Mouse (Mus musculus) heart, embryonic 13.5 days (tissue): ENCODE measurements around the gene Ube2ql1. TPM values are rescaled to one million over a fixed set of nuclear protein-coding genes. Genes with fewer than 3 reads are reported as not detected.

Experiments
- ATAC-seq: fragments of 200-750 bp; cut with Nextera tagmentation; 2 replicates; pipeline ENCODE4 v1.8.0; 2017; ENCODE audit warnings: moderate TSS enrichment; ENCODE audit not compliant: insufficient number of reproducible peaks, low FRiP score, low TSS enrichment; ENCODE audit errors: extremely low read depth
- H3K27ac ChIP-seq: fragments of 300-500 bp; sonication (generic); replicated peaks from 2 replicates; pipeline ENCODE4 v1.5.1; 2015; ENCODE audit warnings: moderate library complexity, mild to moderate bottlenecking, inconsistent platforms
- H3K27me3 ChIP-seq: fragments of 300-500 bp; sonication (generic); replicated peaks from 2 replicates; pipeline ENCODE4 v1.6.1; 2015; ENCODE audit warnings: mild to moderate bottlenecking, inconsistent platforms
- H3K36me3 ChIP-seq: fragments of 300-500 bp; sonication (generic); 2 replicates; pipeline ENCODE4 v1.6.1; 2015; ENCODE audit warnings: mild to moderate bottlenecking, inconsistent platforms
- H3K4me1 ChIP-seq: fragments of 300-500 bp; sonication (generic); 2 replicates; pipeline ENCODE4 v1.6.1; 2015; ENCODE audit warnings: inconsistent platforms
- H3K4me2 ChIP-seq: fragments of 300-500 bp; sonication (generic); 2 replicates; pipeline ENCODE4 v1.6.1; 2015; ENCODE audit warnings: inconsistent platforms, mild to moderate bottlenecking, moderate library complexity
- H3K4me3 ChIP-seq: fragments of 300-500 bp; sonication (generic); 2 replicates; pipeline ENCODE4 v1.5.1; 2015; ENCODE audit warnings: moderate library complexity, mild to moderate bottlenecking, inconsistent platforms
- H3K9ac ChIP-seq: fragments of 300-500 bp; sonication (generic); 2 replicates; pipeline ENCODE4 v1.6.1; 2015; ENCODE audit warnings: inconsistent platforms, mild to moderate bottlenecking, moderate library complexity
- H3K9me3 ChIP-seq: fragments of 300-500 bp; sonication (generic); 2 replicates; pipeline ENCODE4 v1.6.1; 2016; ENCODE audit warnings: inconsistent platforms
- WGBS: fragments of 180-500 bp; shearing (Covaris S2); methylation state at CpG from one replicate; pipeline ENCODE4 v1.1.7; 2015; ENCODE audit warnings: mixed read lengths; 5-methylcytosine and 5-hydroxymethylcytosine counted together
- polyA plus RNA-seq: library from polyadenylated mRNA; unstranded; fragments of >200 nt; fragmentation: Nextera tagmentation; extraction: Ambion mirVana; gene quantifications from 2 replicates; pipeline ENCODE4 v1.2.1, GENCODE M21; 2015

Ube2ql1 gene
- polyA plus RNA-seq = 0.60 and 0.62 TPM in 2 replicates

DNA sequence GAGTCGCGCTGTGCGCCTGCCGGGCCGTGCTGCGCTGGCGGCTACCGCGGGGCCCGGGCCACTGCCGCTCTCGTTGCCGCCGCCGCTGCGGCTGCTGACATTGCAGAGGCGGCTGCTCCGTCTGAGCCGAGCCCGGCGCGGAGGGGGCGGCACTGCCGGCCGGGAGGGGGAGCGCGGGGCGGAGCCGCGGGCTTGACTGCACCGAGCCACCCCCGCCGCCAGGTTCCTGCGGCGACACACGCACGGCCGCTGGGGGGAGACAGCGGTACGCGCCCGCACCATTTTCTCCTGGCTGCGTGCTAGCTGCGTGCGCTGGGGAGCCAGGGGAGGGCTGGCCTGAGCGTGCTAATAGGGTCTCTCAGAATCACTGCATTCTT, at the start of gene Ube2ql1:
Ube2ql1 (minus strand) TSS at position 131 of the 377 bp plus-strand sequence.
- Histone ChIP-seq H3K27ac (no peak within 1 kb of the TSS), H3K36me3 (no peaks in the 10 kb centered on the region), H3K4me3 (peak within 1 kb of the TSS; percentile 73), H3K9ac (peak within 1 kb of the TSS; percentile 80), H3K4me2 (peak within 1 kb of the TSS; percentile 99), H3K9me3 (0 out of 2 replicates have a peak, but pooled peaks cover 4% of the 10 kb centered on the region), H3K27me3 (peaks cover 65% of the 10 kb centered on the region), H3K4me1 (peaks cover 23% of the 10 kb centered on the region)
- WGBS = 1% methylated on average over 46 of the region's 46 CpGs
- peak; percentile 81; the same call in 1 of the 2 replicates for ATAC-seq

DNA sequence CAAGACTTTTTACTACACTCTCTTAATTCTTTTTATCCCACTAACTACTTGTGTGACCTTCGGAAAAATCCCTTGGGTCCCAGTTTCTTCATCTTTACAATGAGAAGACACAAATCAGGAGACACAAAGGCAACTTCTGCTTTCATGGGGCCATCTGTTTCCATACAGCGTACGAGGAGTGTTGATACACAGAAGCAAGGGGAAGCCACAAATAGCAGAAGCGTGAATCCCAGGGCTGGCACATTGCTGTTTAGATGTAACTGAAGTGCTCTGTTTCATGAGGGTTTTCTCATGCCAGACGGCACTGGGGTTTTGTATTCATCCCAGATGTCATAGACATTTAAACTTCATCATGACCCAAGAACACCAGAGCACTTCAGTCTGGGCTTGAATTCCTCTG, 49.0 kb upstream of the Ube2ql1 start:
- no peak overlapping the region for H3K9ac ChIP-seq
- H3K4me1 ChIP-seq = no peaks in the 10 kb centered on the region
- H3K4me3 ChIP-seq = no peak overlapping the region
- WGBS = 74% methylated on average over 5 of the region's 5 CpGs
- H3K9me3 ChIP-seq = no peaks in the 10 kb centered on the region
- no peak for ATAC-seq
- no peaks in the 10 kb centered on the region for H3K36me3 ChIP-seq
- H3K4me2 ChIP-seq = no peak overlapping the region
- H3K27me3 ChIP-seq = no peaks in the 10 kb centered on the region
- no peak overlapping the region for H3K27ac ChIP-seq

DNA sequence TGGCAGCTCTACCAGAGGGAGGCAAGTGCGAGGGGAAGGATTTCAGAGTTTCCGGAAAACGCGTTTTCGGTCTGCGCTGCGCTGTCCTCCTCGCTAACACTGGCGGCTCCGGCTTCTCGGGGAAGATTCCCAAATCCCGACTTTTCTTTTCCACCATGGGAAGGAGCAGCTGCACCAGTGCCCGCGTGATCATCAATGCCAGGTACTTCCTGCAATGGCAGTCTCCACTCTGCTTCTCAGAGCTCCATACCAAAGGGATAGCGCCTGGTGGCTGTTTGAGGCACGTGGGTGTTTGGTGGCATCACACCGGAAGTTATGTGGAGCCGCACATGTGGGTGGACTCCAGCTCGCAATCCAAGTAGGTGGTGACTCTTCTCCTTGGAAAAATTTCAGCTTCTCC, 38.5 kb upstream of the Ube2ql1 start:
- no peak overlapping the region for H3K4me3 ChIP-seq
- no peaks in the 10 kb centered on the region for H3K9me3 ChIP-seq
- no peaks in the 10 kb centered on the region for H3K4me1 ChIP-seq
- H3K27ac ChIP-seq = no peak overlapping the region
- no peak overlapping the region for H3K9ac ChIP-seq
- H3K36me3 ChIP-seq = no peaks in the 10 kb centered on the region
- no peak for ATAC-seq
- no peak overlapping the region for H3K4me2 ChIP-seq
- 81% methylated on average over 19 of the region's 19 CpGs for WGBS
- no peaks in the 10 kb centered on the region; the same call in 1 of the 2 replicates for H3K27me3 ChIP-seq

DNA sequence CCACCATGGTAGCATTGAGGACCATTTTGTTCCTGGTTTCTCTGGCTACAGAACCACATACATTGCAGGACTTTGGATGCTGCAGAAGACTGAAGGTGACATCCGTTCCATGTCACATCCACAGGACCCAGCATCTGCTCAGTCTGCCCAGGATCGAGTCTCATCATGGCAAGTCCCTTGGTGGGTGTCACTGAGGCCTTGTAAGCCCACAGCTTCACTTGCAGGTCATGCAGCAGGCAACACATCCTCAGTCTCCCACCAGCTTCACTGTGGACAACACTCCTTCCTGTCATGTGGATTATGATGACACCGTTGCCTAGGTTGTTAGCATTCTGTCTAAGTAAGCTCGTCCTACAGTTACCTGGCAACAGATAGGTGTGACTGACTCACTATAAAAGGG, 32.7 kb upstream of the Ube2ql1 start:
- Histone ChIP-seq H3K4me2 (no peak overlapping the region), H3K27me3 (no peaks in the 10 kb centered on the region; the same call in 1 of the 2 replicates), H3K4me3 (no peak overlapping the region), H3K9me3 (peaks cover 4% of the 10 kb centered on the region; the same call in 1 of the 2 replicates), H3K27ac (no peak overlapping the region), H3K4me1 (no peaks in the 10 kb centered on the region), H3K36me3 (no peaks in the 10 kb centered on the region), H3K9ac (no peak overlapping the region)
- no peak for ATAC-seq
- WGBS = 75% methylated on average over 4 of the region's 4 CpGs

DNA sequence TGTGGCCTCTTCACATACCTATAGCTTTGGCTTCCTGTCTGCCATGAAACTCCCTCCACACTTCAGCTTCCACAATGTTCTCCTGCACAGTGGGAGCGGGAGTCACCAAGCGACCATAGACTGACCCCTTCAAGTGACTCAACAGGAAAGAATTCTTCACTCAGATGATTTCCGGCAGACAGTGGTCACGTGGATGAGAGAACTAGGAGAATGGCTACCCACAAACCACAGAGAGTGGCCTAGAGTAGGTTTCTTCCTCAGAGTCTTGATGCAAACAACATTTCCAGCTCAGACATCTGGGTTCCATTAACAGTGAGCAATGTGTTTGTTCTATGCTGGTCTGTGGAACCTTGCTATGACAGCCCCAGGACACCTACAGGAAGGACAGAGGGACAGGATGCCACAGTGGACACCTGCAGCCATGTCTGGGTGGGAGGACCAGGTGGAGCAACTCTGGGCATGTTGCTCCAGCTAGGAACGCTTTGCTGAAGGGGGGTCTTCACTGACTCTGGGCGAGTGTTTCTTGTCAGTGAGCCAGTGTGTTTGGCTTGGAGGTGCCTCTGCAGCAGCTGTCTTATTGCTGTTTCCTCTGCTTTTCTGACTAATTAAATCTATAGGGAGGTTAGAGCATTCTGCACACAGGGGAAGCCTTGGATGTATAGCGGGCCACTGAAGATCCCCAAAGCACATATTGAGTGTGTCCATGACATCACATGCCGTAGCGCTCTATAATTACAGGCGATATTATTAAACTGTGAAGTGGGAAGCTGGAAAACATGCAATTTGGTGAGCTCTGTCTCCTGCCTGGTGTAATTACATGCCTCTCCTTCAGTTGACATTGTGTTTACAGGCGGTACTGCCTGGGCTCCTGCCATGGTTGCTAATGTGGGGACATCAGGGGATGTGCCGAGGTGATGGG, 31.1 kb upstream of the Ube2ql1 start:
- Histone ChIP-seq H3K4me3 (no peak overlapping the region), H3K27me3 (no peaks in the 10 kb centered on the region; the same call in 1 of the 2 replicates), H3K27ac (no peak overlapping the region), H3K36me3 (no peaks in the 10 kb centered on the region), H3K4me1 (no peaks in the 10 kb centered on the region), H3K9ac (no peak overlapping the region), H3K9me3 (peaks cover 4% of the 10 kb centered on the region; the same call in 1 of the 2 replicates), H3K4me2 (no peak overlapping the region)
- ATAC-seq = no peak
- 69% methylated on average over 12 of the region's 12 CpGs for WGBS

DNA sequence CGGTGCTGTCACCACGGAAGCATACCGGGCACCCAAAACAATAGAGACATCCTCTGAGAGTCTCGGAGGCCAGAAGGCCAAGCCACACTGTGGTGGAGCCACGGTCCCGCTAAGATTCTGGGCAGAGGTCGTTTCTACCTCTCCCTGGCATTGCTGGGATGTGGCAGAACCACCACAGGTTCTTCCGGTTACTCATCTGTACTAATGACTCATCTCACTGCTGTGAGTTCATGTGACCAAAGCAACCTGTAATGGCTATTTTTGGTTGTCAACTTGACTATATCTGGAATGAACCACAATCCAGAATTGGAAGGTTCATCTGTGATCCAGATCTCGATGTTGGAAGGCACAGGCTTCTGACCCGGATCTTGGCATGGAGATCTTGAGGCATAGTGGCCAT, 28.5 kb upstream of the Ube2ql1 start:
- no peak overlapping the region for H3K4me2 ChIP-seq
- WGBS = 78% methylated on average over 10 of the region's 10 CpGs
- no peaks in the 10 kb centered on the region for H3K4me1 ChIP-seq
- H3K36me3 ChIP-seq = no peaks in the 10 kb centered on the region
- peaks cover 4% of the 10 kb centered on the region; the same call in 1 of the 2 replicates for H3K9me3 ChIP-seq
- no peak for ATAC-seq
- no peak overlapping the region for H3K9ac ChIP-seq
- H3K27ac ChIP-seq = no peak overlapping the region
- no peak overlapping the region for H3K4me3 ChIP-seq
- H3K27me3 ChIP-seq = no peaks in the 10 kb centered on the region

DNA sequence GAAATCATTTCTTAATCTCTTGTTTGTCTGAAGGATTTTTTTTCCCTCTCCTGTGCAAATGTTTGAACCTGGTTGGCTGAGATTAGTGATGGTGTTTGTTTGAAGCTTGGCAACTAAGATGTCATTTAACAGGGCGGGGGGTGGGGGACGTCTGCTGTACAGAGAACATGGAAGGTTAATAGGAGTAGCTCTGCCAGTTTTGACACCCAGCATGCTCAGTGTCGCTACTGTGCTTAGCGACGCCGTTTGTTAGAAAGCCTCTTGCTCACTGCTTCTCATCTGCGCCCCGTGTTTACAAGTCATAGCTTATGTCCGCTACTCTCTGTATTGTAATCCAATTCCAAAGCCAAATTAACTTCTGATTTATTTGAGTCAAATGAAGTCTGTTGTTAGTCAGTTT, 25.0 kb upstream of the Ube2ql1 start:
- H3K4me3 ChIP-seq = no peak overlapping the region
- no peak overlapping the region for H3K9ac ChIP-seq
- H3K36me3 ChIP-seq = no peaks in the 10 kb centered on the region
- 76% methylated on average over 9 of the region's 9 CpGs for WGBS
- no peaks in the 10 kb centered on the region for H3K27me3 ChIP-seq
- ATAC-seq = no peak
- H3K4me1 ChIP-seq = no peaks in the 10 kb centered on the region
- peaks cover 4% of the 10 kb centered on the region; the same call in 1 of the 2 replicates for H3K9me3 ChIP-seq
- no peak overlapping the region for H3K27ac ChIP-seq
- H3K4me2 ChIP-seq = no peak overlapping the region

DNA sequence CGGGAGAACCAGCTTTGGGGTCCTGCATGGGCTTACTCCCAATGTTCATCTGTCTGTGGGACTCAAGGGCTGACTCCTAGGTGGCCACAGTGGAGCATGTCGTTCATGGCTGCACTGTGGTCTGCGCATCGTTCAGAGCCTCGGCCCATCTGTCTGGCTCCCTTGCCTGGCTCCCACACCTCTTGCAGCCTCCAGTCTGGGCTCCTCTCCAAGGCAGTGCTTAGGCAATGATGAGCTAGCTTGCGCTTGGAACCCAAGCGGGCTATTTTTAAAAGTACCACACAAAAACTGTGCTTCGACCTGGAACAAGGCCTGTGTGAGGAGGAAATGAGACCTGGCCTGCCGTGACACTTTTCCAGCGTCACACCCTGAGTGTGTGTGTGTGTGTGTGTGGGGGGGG, 21.7 kb upstream of the Ube2ql1 start:
- H3K9ac ChIP-seq = no peak overlapping the region
- H3K4me1 ChIP-seq = no peaks in the 10 kb centered on the region
- no peak overlapping the region for H3K27ac ChIP-seq
- H3K27me3 ChIP-seq = no peaks in the 10 kb centered on the region
- H3K36me3 ChIP-seq = no peaks in the 10 kb centered on the region
- 60% methylated on average over 10 of the region's 10 CpGs for WGBS
- no peak; the same call in 1 of the 2 replicates for ATAC-seq
- H3K4me2 ChIP-seq = no peak overlapping the region
- no peak overlapping the region for H3K4me3 ChIP-seq
- H3K9me3 ChIP-seq = no peaks in the 10 kb centered on the region

DNA sequence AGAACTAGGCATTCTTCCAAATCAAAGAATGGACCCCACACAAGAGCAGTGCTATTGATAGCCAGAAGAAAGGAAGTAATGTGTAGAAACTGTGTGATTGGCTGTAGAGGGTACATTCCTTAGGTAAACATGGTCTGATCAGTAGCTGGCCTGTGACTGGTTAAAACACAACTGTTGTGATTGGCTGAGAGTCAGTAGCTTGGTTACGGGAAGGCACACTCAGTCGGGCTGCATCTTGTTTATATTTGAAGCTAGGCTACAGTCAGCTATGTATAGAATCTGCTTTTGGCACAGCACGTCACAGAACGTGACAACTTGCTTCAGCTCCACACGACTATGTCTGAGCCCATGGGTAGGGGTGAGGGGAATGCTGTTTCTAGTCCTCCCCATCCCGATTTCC, 19.3 kb upstream of the Ube2ql1 start:
- Histone ChIP-seq H3K4me2 (no peak overlapping the region), H3K36me3 (no peaks in the 10 kb centered on the region), H3K27me3 (no peaks in the 10 kb centered on the region), H3K4me3 (no peak overlapping the region), H3K9me3 (no peaks in the 10 kb centered on the region), H3K27ac (no peak overlapping the region), H3K9ac (no peak overlapping the region), H3K4me1 (no peaks in the 10 kb centered on the region)
- WGBS = 59% methylated on average over 6 of the region's 6 CpGs
- ATAC-seq = no peak

DNA sequence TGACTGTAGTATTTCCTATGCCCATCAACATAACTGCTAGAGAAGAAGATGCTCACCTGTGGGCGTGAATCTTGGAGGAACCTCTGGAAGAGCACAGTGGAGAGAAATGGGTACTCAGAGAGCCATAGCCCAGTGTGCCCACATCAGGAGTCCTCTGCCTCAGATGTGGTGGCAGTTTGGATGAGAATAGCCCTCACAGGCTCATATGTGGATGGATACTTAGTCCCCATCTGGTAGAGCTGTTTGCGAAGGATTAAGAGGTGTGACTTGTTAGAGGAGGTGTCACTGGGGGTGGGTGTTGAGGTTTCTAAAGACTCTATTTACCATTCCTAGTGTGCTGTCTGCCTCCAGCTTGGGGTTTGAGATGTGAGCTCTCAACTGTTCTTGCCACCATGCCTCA, 13.2 kb upstream of the Ube2ql1 start:
- no peak for ATAC-seq
- H3K36me3 ChIP-seq = no peaks in the 10 kb centered on the region
- H3K4me2 ChIP-seq = no peak overlapping the region
- H3K27ac ChIP-seq = no peak overlapping the region
- no peak overlapping the region for H3K9ac ChIP-seq
- H3K27me3 ChIP-seq = no peaks in the 10 kb centered on the region
- H3K4me1 ChIP-seq = peaks cover 8% of the 10 kb centered on the region; the same call in 1 of the 2 replicates
- H3K9me3 ChIP-seq = no peaks in the 10 kb centered on the region
- 64% methylated on average over 2 of the region's 2 CpGs for WGBS
- H3K4me3 ChIP-seq = no peak overlapping the region

DNA sequence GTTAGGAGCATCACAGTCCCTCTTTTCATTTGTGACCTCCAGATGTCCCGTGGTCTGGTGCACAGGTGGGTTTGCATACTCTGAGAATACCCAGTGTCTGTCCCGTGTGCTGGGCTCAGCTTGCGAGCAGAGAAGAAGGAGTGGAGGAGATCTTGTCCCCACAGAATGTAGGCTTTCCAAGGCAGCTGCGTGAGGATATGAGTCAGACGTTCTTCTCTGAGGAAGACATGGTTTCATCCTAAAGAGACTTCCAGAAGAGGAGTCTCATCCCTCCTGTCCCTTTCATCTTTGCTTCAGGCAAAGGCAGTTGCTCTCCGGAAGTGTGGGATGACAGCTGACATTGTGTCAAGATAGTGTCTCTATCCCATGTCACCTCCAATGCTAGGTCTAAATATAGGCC, 11.8 kb upstream of the Ube2ql1 start:
- Histone ChIP-seq H3K4me1 (peaks cover 8% of the 10 kb centered on the region; the same call in 1 of the 2 replicates), H3K4me2 (peak overlapping the region; percentile 24; the same call in 1 of the 2 replicates), H3K9me3 (no peaks in the 10 kb centered on the region), H3K36me3 (no peaks in the 10 kb centered on the region), H3K27ac (no peak overlapping the region), H3K4me3 (no peak overlapping the region), H3K27me3 (no peaks in the 10 kb centered on the region), H3K9ac (no peak overlapping the region)
- 51% methylated on average over 6 of the region's 6 CpGs for WGBS
- no peak for ATAC-seq
